Mouse (Mus musculus) ES-E14 (cell line): ENCODE measurements at regions not wholly inside any gene's neighbourhood (a gene's known extent, or its start where the extent isn't known, plus 50 kb on each side); places are given as distances from the start of the nearest gene placed in this dataset.

Experiments
- CHD2 ChIP-seq: IDR thresholded peaks from 2 replicates; pipeline ENCODE4 v1.6.1; 2014; ENCODE audit warnings: mild to moderate bottlenecking, low read depth, low read length, inconsistent platforms
- HCFC1 ChIP-seq: IDR thresholded peaks from 2 replicates; pipeline ENCODE4 v1.6.1; 2012; ENCODE audit warnings: low read length, inconsistent platforms, borderline replicate concordance; ENCODE audit not compliant: insufficient read depth
- MAFK ChIP-seq: IDR thresholded peaks from 2 replicates; pipeline ENCODE4 v1.6.1; 2014; ENCODE audit warnings: mild to moderate bottlenecking, low read depth, low read length, inconsistent platforms; ENCODE audit not compliant: insufficient read depth
- ZC3H11A ChIP-seq: IDR thresholded peaks from 2 replicates; pipeline ENCODE4 v1.6.1; 2012; ENCODE audit warnings: low read depth, mild to moderate bottlenecking, inconsistent platforms, low read length, borderline replicate concordance
- ZNF384 ChIP-seq: IDR thresholded peaks from 2 replicates; pipeline ENCODE4 v1.6.1; 2012; ENCODE audit warnings: low read depth, low read length, inconsistent platforms

GRCm38 (mm10) chr5:99839661-99840060 is 66.4 kb upstream of the Vamp9 start:
- TF ChIP-seq ZNF384, result no peak
- TF ChIP-seq CHD2, result no peak
- TF ChIP-seq HCFC1, result no peak
- no peak for TF ChIP-seq MAFK
- no peak for TF ChIP-seq ZC3H11A
